Mouse (Mus musculus) lung, embryonic 14.5 days (tissue): ENCODE results near the gene Hspb7. TPM values are rescaled to one million over a fixed set of nuclear protein-coding genes. Genes with fewer than 3 reads are reported as not detected.
A peak's percentile ranks its signal among the peaks of the same experiment; 100 is the strongest.

ENCODE experiments used
- ATAC-seq: fragments of 200-750 bp; cut with Nextera tagmentation; 2 replicates; pipeline ENCODE4 v1.8.0; 2017; ENCODE audit warnings: mild to moderate bottlenecking, moderate TSS enrichment, moderate library complexity; ENCODE audit not compliant: insufficient read depth
- DNase-seq: peaks from one replicate; pipeline ENCODE4 v3.0.0-alpha.2; 2015
- H3K27ac ChIP-seq: fragments of 300-500 bp; sonication (generic); 2 replicates; pipeline ENCODE4 v1.5.1; 2014; ENCODE audit warnings: low read depth, mild to moderate bottlenecking, moderate library complexity
- H3K27me3 ChIP-seq: fragments of 300-500 bp; sonication (generic); 2 replicates; pipeline ENCODE4 v1.6.1; 2014; ENCODE audit warnings: low read length, control low read depth; ENCODE audit not compliant: insufficient read depth
- H3K36me3 ChIP-seq: fragments of 300-500 bp; sonication (generic); 2 replicates; pipeline ENCODE4 v1.6.1; 2014; ENCODE audit warnings: control low read depth; ENCODE audit not compliant: insufficient read depth
- H3K4me1 ChIP-seq: fragments of 300-500 bp; sonication (generic); 2 replicates; pipeline ENCODE4 v1.6.1; 2014; ENCODE audit warnings: antibody characterized with exemption, control low read depth; ENCODE audit not compliant: insufficient read depth
- H3K4me2 ChIP-seq: fragments of 300-500 bp; sonication (generic); 2 replicates; pipeline ENCODE4 v1.6.1; 2014; ENCODE audit warnings: mild to moderate bottlenecking
- H3K4me3 ChIP-seq: fragments of 300-500 bp; sonication (generic); 2 replicates; pipeline ENCODE4 v1.5.1; 2014; ENCODE audit warnings: low read depth, low read length
- H3K9ac ChIP-seq: fragments of 300-500 bp; sonication (generic); 2 replicates; pipeline ENCODE4 v1.6.1; 2014
- H3K9me3 ChIP-seq: fragments of 300-500 bp; sonication (generic); 2 replicates; pipeline ENCODE4 v1.6.1; 2016; ENCODE audit warnings: low read depth, low read length, control low read depth
- CTCF ChIP-seq: IDR thresholded peaks from 2 replicates; pipeline ENCODE4 v1.5.1; 2016; ENCODE audit warnings: antibody characterized with exemption, low read depth
- WGBS: fragments of 180-500 bp; shearing (Covaris S2); extraction: QIAGEN DNeasy Blood & Tissue Kit; methylation state at CpG from one replicate; pipeline ENCODE4 v1.1.7; 2014; 5-methylcytosine and 5-hydroxymethylcytosine counted together
- polyA plus RNA-seq: library from polyadenylated mRNA; unstranded; fragments of >200 nt; fragmentation: Nextera tagmentation; extraction: Ambion mirVana; gene quantifications from 2 replicates; pipeline ENCODE4 v1.2.1, GENCODE M21; 2014

Gene Hspb7
- polyA plus RNA-seq, 1 experiment from 2014 or later = 0.80 TPM

GRCm38 (mm10) chr4:141419398-141420191 lies 984 bp upstream of the Hspb7 start:
- no peak for TF ChIP-seq CTCF
- DNase-seq = no peak
- no peak for ATAC-seq
- 49% methylated on average over 27 of the region's 27 CpGs for WGBS
- Histone ChIP-seq H3K9me3 (no peaks in the 10 kb centered on the region), H3K9ac (no peak overlapping the region), H3K4me1 (0 out of 2 replicates have a peak, but pooled peaks cover 10% of the 10 kb centered on the region), H3K27ac (no peak overlapping the region), H3K27me3 (no peaks in the 10 kb centered on the region), H3K4me2 (no peak overlapping the region), H3K36me3 (no peaks in the 10 kb centered on the region), H3K4me3 (no peak overlapping the region)

GRCm38 (mm10) chr4:141420886-141421285 lies 307 bp downstream of the Hspb7 start:
- H3K9me3 ChIP-seq = no peaks in the 10 kb centered on the region
- DNase-seq = no peak
- peak overlapping the region; percentile 33 for H3K27ac ChIP-seq
- no peaks in the 10 kb centered on the region for H3K27me3 ChIP-seq
- H3K4me3 ChIP-seq = no peak overlapping the region
- H3K4me2 ChIP-seq = no peak overlapping the region
- WGBS = 33% methylated on average over 9 of the region's 9 CpGs
- H3K4me1 ChIP-seq = 0 out of 2 replicates have a peak, but pooled peaks cover 10% of the 10 kb centered on the region
- no peak for TF ChIP-seq CTCF
- H3K36me3 ChIP-seq = no peaks in the 10 kb centered on the region
- ATAC-seq = no peak
- H3K9ac ChIP-seq = no peak overlapping the region

- Histone ChIP-seq H3K4me3 (peak overlapping the region; percentile 0; the same call in 1 of the 2 replicates), H3K36me3 (no peaks in the 10 kb centered on the region), H3K4me2 (no peak overlapping the region; the same call in 1 of the 2 replicates), H3K4me1 (peaks cover 10% of the 10 kb centered on the region; the same call in 1 of the 2 replicates), H3K9ac (peak overlapping the region; percentile 10; the same call in 1 of the 2 replicates), H3K27me3 (no peaks in the 10 kb centered on the region), H3K27ac (peak overlapping the region; percentile 33), H3K9me3 (no peaks in the 10 kb centered on the region)
- WGBS = 46% methylated on average over 14 of the region's 14 CpGs
- no peak for TF ChIP-seq CTCF
- ATAC-seq = no peak
- DNase-seq = peak; percentile 71
Observed at GRCm38 (mm10) chr4:141421423-141421822, 844 bp downstream of the Hspb7 start.

- no peaks in the 10 kb centered on the region for H3K36me3 ChIP-seq
- no peaks in the 10 kb centered on the region for H3K27me3 ChIP-seq
- 70% methylated on average over 5 of the region's 5 CpGs for WGBS
- ATAC-seq (no peak), DNase-seq (no peak)
- no peaks in the 10 kb centered on the region for H3K9me3 ChIP-seq
- no peak overlapping the region for H3K9ac ChIP-seq
- H3K4me1 ChIP-seq = peaks cover 13% of the 10 kb centered on the region; the same call in 1 of the 2 replicates
- no peak for TF ChIP-seq CTCF
- no peak overlapping the region for H3K4me3 ChIP-seq
- H3K27ac ChIP-seq = no peak overlapping the region
- no peak overlapping the region for H3K4me2 ChIP-seq
Observed at GRCm38 (mm10) chr4:141422841-141423240, 2.3 kb downstream of the Hspb7 start.

GRCm38 (mm10) chr4:141423288-141423687 lies 2.7 kb downstream of the Hspb7 start:
- ATAC-seq (no peak), DNase-seq (no peak)
- no peak overlapping the region for H3K9ac ChIP-seq
- no peaks in the 10 kb centered on the region for H3K9me3 ChIP-seq
- 0 out of 2 replicates have a peak overlapping the region, but pooled peaks have one; percentile 4 for H3K4me2 ChIP-seq
- peaks cover 13% of the 10 kb centered on the region; the same call in 1 of the 2 replicates for H3K4me1 ChIP-seq
- no peaks in the 10 kb centered on the region for H3K36me3 ChIP-seq
- 77% methylated on average over 5 of the region's 5 CpGs for WGBS
- H3K27me3 ChIP-seq = no peaks in the 10 kb centered on the region
- TF ChIP-seq CTCF = no peak
- H3K27ac ChIP-seq = no peak overlapping the region
- no peak overlapping the region for H3K4me3 ChIP-seq

GRCm38 (mm10) chr4:141423691-141424431 lies 3.3 kb downstream of the Hspb7 start:
- Histone ChIP-seq H3K36me3 (no peaks in the 10 kb centered on the region), H3K9me3 (no peaks in the 10 kb centered on the region), H3K4me2 (0 out of 2 replicates have a peak overlapping the region, but pooled peaks have one; percentile 4), H3K9ac (no peak overlapping the region), H3K27me3 (no peaks in the 10 kb centered on the region), H3K4me3 (no peak overlapping the region), H3K27ac (no peak overlapping the region), H3K4me1 (peaks cover 13% of the 10 kb centered on the region; the same call in 1 of the 2 replicates)
- DNase-seq (no peak), ATAC-seq (no peak)
- 78% methylated on average over 13 of the region's 13 CpGs for WGBS
- no peak for TF ChIP-seq CTCF
